Mouse (Mus musculus) erythroblast, embryonic 14.5 days (primary cell): ENCODE results near the gene Nmnat2. TPM values are rescaled to one million over a fixed set of nuclear protein-coding genes. Genes with fewer than 3 reads are reported as not detected.

Experiments
- H3K27me3 ChIP-seq: 2 replicates; pipeline ENCODE4 v1.6.1; 2012; ENCODE audit warnings: inconsistent platforms; ENCODE audit not compliant: control insufficient read depth
- H3K36me3 ChIP-seq: 2 replicates; pipeline ENCODE4 v1.6.1; 2012; ENCODE audit warnings: mild to moderate bottlenecking, inconsistent platforms; ENCODE audit not compliant: control insufficient read depth
- H3K4me1 ChIP-seq: 2 replicates; pipeline ENCODE4 v1.6.1; 2012; ENCODE audit warnings: inconsistent platforms; ENCODE audit not compliant: control insufficient read depth
- H3K4me3 ChIP-seq: replicated peaks from 2 replicates; pipeline ENCODE3; 2012; ENCODE audit warnings: moderate library complexity, mild to moderate bottlenecking, inconsistent platforms
- H3K9me3 ChIP-seq: 2 replicates; pipeline ENCODE4 v1.6.1; 2012; ENCODE audit warnings: low read length, inconsistent platforms, mixed read lengths; ENCODE audit not compliant: control insufficient read depth
- GATA1 ChIP-seq: IDR thresholded peaks from 2 replicates; pipeline ENCODE4 v1.6.1; 2012; ENCODE audit warnings: low read length, inconsistent platforms, mixed read lengths
- TAL1 ChIP-seq: IDR thresholded peaks from 3 replicates; pipeline ENCODE4 v1.6.1; 2012; ENCODE audit warnings: low read length, inconsistent platforms, mixed read lengths
- polyA plus RNA-seq: library from polyadenylated mRNA; stranded (reverse); fragments of >175 nt; gene quantifications from 2 replicates; pipeline ENCODE4 v1.2.3, GENCODE M21; 2012

The Nmnat2 gene
- polyA plus RNA-seq, 1 experiment, result not detected

- no peaks in the 10 kb centered on the region for H3K27me3 ChIP-seq
- H3K4me3 ChIP-seq, result no peak overlapping the region
- TF ChIP-seq TAL1 (no peak), GATA1 (no peak)
- no peaks in the 10 kb centered on the region for H3K4me1 ChIP-seq
- no peaks in the 10 kb centered on the region for H3K9me3 ChIP-seq
- no peaks in the 10 kb centered on the region for H3K36me3 ChIP-seq
Measured at GRCm38 (mm10) chr1:152942977-152943376, 11.8 kb upstream of the Nmnat2 start.

- no peak overlapping the region for H3K4me3 ChIP-seq
- peaks cover 42% of the 10 kb centered on the region for H3K27me3 ChIP-seq
- H3K36me3 ChIP-seq, result no peaks in the 10 kb centered on the region
- H3K4me1 ChIP-seq, result no peaks in the 10 kb centered on the region
- TF ChIP-seq GATA1 (no peak), TAL1 (no peak)
- H3K9me3 ChIP-seq, result no peaks in the 10 kb centered on the region
Measured at GRCm38 (mm10) chr1:152954167-152954566, 626 bp upstream of the Nmnat2 start.

GRCm38 (mm10) chr1:152955564-152956211 lies 895 bp downstream of the Nmnat2 start:
- Histone ChIP-seq H3K9me3 (no peaks in the 10 kb centered on the region), H3K4me3 (no peak overlapping the region), H3K4me1 (no peaks in the 10 kb centered on the region), H3K36me3 (no peaks in the 10 kb centered on the region), H3K27me3 (peaks cover 42% of the 10 kb centered on the region)
- TF ChIP-seq TAL1 (no peak), GATA1 (no peak)

GRCm38 (mm10) chr1:152956221-152956620 lies 1.4 kb downstream of the Nmnat2 start:
- Histone ChIP-seq H3K36me3 (no peaks in the 10 kb centered on the region), H3K9me3 (no peaks in the 10 kb centered on the region), H3K4me3 (no peak overlapping the region), H3K27me3 (peaks cover 42% of the 10 kb centered on the region), H3K4me1 (no peaks in the 10 kb centered on the region)
- no peak for TF ChIP-seq TAL1
- no peak for TF ChIP-seq GATA1

- Histone ChIP-seq H3K4me3 (no peak overlapping the region), H3K27me3 (no peaks in the 10 kb centered on the region; the same call in 1 of the 2 replicates), H3K4me1 (no peaks in the 10 kb centered on the region), H3K36me3 (no peaks in the 10 kb centered on the region), H3K9me3 (no peaks in the 10 kb centered on the region)
- TF ChIP-seq GATA1 (no peak), TAL1 (no peak)
Measured at GRCm38 (mm10) chr1:152964344-152964743, 9.6 kb downstream of the Nmnat2 start.

- Histone ChIP-seq H3K4me1 (no peaks in the 10 kb centered on the region), H3K9me3 (no peaks in the 10 kb centered on the region; the same call in 1 of the 2 replicates), H3K27me3 (no peaks in the 10 kb centered on the region; the same call in 1 of the 2 replicates), H3K4me3 (no peak overlapping the region), H3K36me3 (no peaks in the 10 kb centered on the region)
- TF ChIP-seq TAL1, result no peak
- TF ChIP-seq GATA1, result no peak
Measured at GRCm38 (mm10) chr1:152966222-152966621, 11.4 kb downstream of the Nmnat2 start.

GRCm38 (mm10) chr1:152966686-152967085 lies 11.9 kb downstream of the Nmnat2 start:
- H3K36me3 ChIP-seq, result no peaks in the 10 kb centered on the region
- no peaks in the 10 kb centered on the region; the same call in 1 of the 2 replicates for H3K9me3 ChIP-seq
- TF ChIP-seq GATA1 (no peak), TAL1 (no peak)
- H3K4me1 ChIP-seq, result no peaks in the 10 kb centered on the region
- H3K4me3 ChIP-seq, result no peak overlapping the region
- H3K27me3 ChIP-seq, result no peaks in the 10 kb centered on the region; the same call in 1 of the 2 replicates

- Histone ChIP-seq H3K9me3 (no peaks in the 10 kb centered on the region; the same call in 1 of the 2 replicates), H3K4me1 (no peaks in the 10 kb centered on the region), H3K4me3 (no peak overlapping the region), H3K36me3 (no peaks in the 10 kb centered on the region), H3K27me3 (no peaks in the 10 kb centered on the region)
- TF ChIP-seq GATA1 (no peak), TAL1 (no peak)
Measured at GRCm38 (mm10) chr1:152969081-152969480, 14.3 kb downstream of the Nmnat2 start.

GRCm38 (mm10) chr1:152972957-152973356 lies 18.2 kb downstream of the Nmnat2 start:
- H3K9me3 ChIP-seq, result no peaks in the 10 kb centered on the region; the same call in 1 of the 2 replicates
- H3K27me3 ChIP-seq, result no peaks in the 10 kb centered on the region
- no peaks in the 10 kb centered on the region for H3K4me1 ChIP-seq
- H3K4me3 ChIP-seq, result no peak overlapping the region
- no peaks in the 10 kb centered on the region for H3K36me3 ChIP-seq
- no peak for TF ChIP-seq TAL1
- no peak for TF ChIP-seq GATA1

GRCm38 (mm10) chr1:152973421-152973820 lies 18.6 kb downstream of the Nmnat2 start:
- Histone ChIP-seq H3K9me3 (no peaks in the 10 kb centered on the region; the same call in 1 of the 2 replicates), H3K4me3 (no peak overlapping the region), H3K27me3 (no peaks in the 10 kb centered on the region), H3K36me3 (no peaks in the 10 kb centered on the region), H3K4me1 (no peaks in the 10 kb centered on the region)
- TF ChIP-seq TAL1 (no peak), GATA1 (no peak)
